Mouse (Mus musculus) adrenal gland, postnatal 4 days (tissue): ENCODE measurements around the gene Ret. TPM values are rescaled to one million over a fixed set of nuclear protein-coding genes. Genes with fewer than 3 reads are reported as not detected.

Experiments
- DNase-seq, 2 experiments: peaks; one replicate each; pipeline ENCODE4 v3.0.0; 2021 to 2022; ENCODE audit warnings: low spot score in 2 of 2, mixed read lengths in 2 of 2
- long read RNA-seq, 2 experiments: library from polyadenylated mRNA; stranded (forward); transcript quantifications; one replicate each; pipeline ENCODE4 v2.0.0; 2021
- total RNA-seq, 2 experiments: library from RNA; stranded (reverse); gene quantifications; 2 replicates each; pipeline ENCODE4 v1.2.3; 2021

The Ret gene
- total RNA-seq = 10 to 100 TPM in 1 of 2 experiments, 1 to 10 TPM in 1; 9.4 to 11.7 TPM
- long read RNA-seq, experiment 1, full-length matches to known transcripts = 2 of 2 reads
- long read RNA-seq, experiment 1, partial matches to known transcripts = 0 of 2 reads
- long read RNA-seq, experiment 1, other reads (novel, unspliced or antisense) = 0 of 2 reads
- long read RNA-seq, experiment 2, full-length matches to known transcripts = 2 of 7 reads
- long read RNA-seq, experiment 2, partial matches to known transcripts = 4 of 7 reads
- long read RNA-seq, experiment 2, other reads (novel, unspliced or antisense) = 1 of 7 reads

DNA sequence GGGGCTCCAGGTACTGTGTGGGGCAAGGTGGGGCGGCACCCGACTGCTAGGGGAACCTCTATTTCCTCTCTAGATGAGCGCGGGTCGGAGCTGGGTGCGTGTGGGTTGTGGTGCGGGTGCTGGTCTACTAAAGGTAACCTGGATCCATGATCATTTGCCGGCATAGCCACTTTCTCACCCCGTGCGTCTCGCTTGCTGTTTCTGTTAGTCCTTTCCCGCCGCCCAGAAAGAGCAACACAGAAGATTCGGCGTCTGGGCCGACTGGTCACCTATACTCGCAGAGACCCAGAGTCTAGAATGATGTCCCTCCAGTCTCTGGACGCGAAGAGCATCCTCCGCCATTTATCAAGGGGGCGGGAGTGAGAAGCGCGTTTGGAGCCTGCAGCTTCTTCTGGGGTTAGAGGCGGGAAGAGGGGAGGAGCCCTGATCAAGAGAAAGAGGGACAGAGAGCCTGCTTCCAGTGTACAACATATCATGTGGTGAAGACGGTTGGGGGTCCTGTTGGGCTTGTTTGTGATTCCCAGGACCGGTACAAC lies at the start of gene Ret:
Gene Ret, minus strand, starts transcription at position 279 of the 536 bp plus-strand sequence.
- DNase-seq = no peak

DNA sequence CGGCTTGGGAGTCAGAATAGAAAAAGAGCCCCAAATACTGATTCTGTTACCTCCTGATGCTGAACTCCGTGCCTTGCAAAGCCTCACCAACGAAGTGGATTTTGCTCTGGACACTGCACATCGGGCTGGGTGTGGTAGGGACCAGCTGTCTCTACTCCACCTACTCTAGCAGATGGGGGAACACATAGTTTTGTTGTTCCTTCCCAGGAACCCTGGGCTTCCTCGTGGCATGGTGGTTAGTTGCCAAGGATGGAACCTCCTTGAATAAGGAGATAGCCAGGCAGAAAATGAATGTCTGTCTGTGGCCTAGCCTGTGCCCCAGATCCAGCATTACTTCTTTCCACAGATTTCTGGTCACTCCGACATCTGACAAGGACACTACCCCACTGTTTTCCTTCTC lies 49.6 kb upstream of the Ret start:
- no peak for DNase-seq

DNA sequence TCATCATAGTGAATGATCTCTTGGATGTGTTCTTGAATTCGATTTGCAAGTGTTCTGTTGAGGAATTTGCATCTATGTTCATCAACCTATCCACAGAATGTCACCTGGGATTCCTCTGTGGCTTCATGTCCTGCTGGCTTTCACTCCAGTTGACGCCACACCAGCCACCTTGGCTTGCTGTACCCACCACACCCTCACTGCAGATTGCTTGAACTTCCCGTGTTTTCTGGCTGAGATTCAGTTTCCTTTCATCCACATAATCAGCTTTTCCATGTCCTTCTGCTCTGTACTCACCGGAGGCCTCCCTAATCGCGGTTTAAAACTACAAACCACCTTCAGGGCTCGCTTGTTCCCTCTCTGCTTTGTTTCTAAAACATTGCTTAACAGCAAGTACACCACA lies 46.6 kb upstream of the Ret start:
- DNase-seq = no peak

- no peak for DNase-seq
These were observed 45.4 kb upstream of the Ret start for GRCm38 (mm10) chr6:118242941-118243340.

DNA sequence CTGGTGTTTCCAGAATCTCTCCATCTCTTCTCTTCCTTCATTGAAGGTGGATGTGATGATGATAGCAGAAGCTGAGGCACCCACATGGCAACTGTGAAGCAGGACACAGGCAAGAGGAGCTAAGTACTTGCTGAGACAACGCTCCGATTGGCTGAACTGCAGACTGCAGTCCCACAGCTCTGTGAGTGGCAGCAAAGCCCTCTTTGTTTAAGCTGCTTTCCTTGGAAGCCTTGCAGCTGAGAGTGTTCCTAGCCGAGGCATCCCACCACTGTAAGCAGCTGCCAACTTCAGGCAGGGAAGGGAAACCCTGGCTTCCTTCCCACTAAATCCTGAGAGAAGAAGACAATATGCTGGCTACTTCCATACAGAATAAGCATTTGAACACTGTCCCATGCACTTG lies 28.6 kb upstream of the Ret start:
- no peak for DNase-seq

DNA sequence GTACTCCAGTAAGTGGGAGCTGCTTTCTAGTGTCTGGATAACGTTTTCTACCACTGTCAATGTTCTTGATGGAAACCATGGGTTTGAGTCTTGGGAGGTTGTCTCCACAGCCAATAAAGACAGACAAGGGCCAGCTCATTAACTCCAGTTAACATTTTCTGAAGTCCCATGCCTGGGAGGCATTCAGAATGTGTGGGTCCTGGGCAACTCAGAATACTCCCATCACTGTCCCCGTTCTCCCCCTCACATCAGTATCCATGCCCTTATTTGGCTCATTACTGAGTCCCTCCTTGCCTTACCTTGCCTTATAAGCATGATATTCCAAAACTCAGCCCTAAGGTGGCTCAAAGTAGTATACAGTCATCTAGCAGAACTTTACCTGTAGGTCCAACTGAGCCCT lies 25.0 kb upstream of the Ret start:
- no peak for DNase-seq

DNA sequence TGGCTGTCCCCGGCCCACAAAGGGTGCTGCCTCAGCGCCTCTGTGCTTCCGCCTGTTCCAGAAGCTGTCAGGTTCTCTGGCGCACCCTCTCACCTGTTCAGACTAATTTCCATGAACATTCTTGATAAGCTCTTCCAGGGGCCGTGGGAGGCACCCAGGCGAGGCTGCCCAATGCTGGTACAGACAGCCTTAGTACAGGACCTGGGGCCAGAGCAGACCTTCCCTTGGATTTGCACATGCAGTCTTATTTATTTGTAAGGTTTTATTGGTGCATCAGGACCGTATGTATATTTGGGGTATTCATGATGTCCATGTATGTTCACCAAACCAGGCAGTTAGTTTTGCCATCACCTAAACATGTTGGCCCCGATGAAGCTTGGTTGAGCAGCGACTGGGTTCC lies 18.2 kb upstream of the Ret start:
- no peak for DNase-seq

DNA sequence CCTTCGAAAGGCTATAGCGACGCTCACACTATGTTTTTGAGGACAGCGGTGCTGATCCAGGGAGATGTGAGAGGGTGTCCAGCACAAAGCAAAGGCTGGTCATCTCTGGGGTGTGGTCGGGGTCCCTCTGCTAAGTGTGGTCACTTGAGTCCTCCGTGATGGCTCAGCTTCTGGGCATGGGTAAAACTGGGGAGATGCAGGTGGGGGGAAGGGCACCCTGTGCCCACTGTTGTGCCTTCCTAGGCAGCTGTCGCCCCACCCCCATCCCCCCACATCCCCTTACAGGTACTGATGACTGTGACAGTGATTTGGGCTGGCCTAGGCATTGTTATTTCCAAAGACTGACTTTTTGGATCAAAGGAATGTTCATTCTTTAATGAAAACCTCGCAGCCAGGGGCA lies 10.8 kb upstream of the Ret start:
- DNase-seq = no peak

DNA sequence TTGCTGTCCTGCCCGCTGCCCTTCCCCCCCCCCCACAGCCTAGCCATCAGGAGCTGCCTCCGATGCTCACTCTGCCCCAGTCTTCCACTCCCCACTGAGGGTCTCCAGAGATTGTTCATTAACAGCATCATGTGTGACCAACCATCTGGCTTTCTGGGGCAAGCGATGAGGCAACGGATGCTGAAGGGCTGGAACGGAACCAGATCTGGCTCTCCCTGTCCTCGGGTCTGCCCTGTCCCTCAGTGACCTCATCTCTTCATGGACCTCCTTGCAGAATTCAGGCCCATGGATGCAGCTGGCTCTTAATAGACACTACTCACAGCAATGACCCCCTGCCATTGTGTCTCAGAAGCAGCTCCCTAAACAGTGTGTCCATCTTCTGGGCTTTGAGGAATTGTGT lies 8.9 kb upstream of the Ret start:
- DNase-seq = no peak

GRCm38 (mm10) chr6:118205176-118205890 lies 7.8 kb upstream of the Ret start:
- no peak for DNase-seq

DNA sequence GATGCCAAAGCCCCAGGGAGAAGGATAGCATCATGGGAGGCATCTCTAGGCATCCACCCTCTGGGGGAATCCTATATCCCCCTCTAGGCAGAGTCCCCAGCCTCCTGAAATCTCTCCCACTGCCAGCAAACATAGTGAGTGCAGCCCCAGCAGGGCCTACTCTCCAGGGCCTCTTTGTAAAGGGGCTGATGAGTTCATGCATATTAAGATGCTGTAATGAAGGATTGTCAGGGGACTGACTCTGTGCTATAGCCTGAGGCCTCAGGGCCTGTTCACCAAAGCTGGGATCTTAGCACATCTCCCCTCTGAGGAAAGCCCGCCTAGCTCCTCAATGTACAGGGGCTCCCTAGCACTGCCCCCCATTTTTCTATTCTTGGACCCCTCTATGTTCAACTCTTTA lies 6.6 kb upstream of the Ret start:
- DNase-seq = no peak

GRCm38 (mm10) chr6:118196751-118197439 lies 623 bp downstream of the Ret start:
- DNase-seq = no peak

GRCm38 (mm10) chr6:118195108-118195507 lies 2.4 kb downstream of the Ret start:
- DNase-seq = peak in 1 of 2 experiments; percentile 20

DNA sequence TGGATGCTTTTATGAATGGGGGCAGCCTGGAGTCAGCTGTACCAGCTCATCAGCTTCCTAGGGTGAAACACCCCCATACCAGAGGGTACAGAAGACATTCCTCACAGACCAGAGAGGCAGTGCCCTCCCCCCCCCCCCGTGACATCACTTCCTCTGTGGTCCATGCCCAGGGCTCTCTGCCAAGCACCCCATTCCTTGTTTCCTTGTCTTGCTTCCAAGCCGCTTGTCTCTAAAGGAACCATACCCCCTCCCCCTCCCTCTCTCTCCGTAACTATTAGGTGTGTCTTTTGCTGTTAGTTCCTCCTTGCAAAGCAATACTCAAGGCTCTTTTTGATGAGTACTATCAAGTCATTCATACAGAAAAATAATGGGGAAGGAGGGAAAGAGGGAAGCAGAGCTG lies 4.6 kb downstream of the Ret start:
- no peak for DNase-seq

DNA sequence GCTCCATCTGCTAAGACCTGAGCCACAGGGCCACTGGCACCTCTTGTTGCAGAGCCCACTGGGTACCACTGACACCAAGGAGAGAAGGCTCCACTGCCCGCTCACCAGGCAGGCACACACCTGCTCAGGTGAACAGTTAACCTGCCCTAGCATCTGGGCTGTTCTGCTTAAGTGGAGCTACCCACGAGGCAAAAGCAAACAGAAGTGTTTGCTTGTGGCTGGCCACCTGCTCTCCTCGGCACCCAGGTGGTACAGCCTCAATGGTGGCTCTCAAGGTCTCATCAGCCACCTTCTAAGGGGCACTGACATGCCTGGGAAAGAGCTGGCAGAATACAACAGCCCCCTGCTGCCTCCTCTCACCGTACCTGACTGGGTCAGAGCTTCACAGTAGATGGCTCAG lies 5.3 kb downstream of the Ret start:
- no peak for DNase-seq

DNA sequence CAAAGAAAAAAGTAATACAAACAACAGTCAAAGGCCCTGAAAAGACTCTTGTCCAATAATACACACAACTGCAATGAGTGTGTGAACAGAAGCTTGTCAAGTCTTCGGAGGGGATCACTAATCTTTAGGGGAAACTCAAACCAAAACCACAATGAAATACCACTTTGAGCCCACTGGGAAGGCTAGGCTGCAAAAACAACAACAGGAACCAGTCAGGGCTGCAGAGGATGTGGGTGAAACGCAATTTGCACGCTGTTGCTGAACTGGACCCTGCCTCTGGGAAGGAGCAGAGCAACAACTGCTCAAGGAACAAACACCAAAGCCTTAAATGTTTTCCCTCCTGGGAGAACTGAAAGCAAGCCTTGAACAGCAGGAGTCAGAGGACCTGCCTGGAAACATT lies 7.8 kb downstream of the Ret start:
- DNase-seq = no peak

- no peak for DNase-seq
These were observed 8.9 kb downstream of the Ret start for GRCm38 (mm10) chr6:118188599-118188998.

GRCm38 (mm10) chr6:118187285-118187641 lies 10.3 kb downstream of the Ret start:
- DNase-seq = no peak

DNA sequence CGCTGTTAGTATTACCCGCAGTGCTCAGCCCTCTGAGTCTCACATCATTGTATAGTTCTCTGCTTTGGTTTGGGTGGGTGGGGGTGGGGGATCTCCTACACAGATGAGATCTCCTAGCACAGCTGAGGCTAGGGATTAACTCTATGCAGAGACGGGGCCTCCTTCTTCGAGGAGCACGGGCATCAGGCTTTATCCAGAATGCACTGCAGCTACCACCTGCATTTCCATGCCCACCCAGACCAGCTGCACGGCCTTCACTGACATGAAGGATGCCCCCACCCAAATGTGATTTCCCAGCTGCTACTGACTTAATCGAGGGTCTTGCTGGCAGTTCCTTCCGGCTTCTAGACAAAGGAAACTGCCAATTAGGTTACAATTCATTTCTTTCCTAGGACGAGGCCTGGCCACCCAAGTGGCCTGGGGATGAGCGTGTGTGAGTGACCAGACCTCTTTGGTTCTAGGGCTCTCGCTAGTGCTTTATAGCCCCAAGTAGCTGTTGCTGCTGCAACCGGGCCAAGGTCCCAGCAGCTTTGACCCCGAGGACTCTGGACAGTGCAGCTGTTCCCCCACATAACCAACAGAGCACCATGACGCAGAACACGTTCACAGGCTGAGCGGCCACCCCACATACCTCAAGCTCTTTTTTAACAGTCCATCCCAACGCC lies 10.8 kb downstream of the Ret start:
- DNase-seq = no peak

- DNase-seq = no peak
These were observed 13.4 kb downstream of the Ret start for GRCm38 (mm10) chr6:118184126-118184525.

GRCm38 (mm10) chr6:118180085-118180423 lies 17.5 kb downstream of the Ret start:
- DNase-seq = no peak
